Mouse (Mus musculus): Measurements from ENCODE around the gene Ncstn.

The Ncstn gene

GRCm38 (mm10) chr1:172027010-172027808 lies 55.4 kb downstream of the Ncstn start:
- DNase-seq (ENCODE audit: low spot score), result peak; percentile 96

GRCm38 (mm10) chr1:172026201-172026901 lies 56.2 kb downstream of the Ncstn start:
- peak; percentile 59 for DNase-seq (ENCODE audit: low spot score)

DNA sequence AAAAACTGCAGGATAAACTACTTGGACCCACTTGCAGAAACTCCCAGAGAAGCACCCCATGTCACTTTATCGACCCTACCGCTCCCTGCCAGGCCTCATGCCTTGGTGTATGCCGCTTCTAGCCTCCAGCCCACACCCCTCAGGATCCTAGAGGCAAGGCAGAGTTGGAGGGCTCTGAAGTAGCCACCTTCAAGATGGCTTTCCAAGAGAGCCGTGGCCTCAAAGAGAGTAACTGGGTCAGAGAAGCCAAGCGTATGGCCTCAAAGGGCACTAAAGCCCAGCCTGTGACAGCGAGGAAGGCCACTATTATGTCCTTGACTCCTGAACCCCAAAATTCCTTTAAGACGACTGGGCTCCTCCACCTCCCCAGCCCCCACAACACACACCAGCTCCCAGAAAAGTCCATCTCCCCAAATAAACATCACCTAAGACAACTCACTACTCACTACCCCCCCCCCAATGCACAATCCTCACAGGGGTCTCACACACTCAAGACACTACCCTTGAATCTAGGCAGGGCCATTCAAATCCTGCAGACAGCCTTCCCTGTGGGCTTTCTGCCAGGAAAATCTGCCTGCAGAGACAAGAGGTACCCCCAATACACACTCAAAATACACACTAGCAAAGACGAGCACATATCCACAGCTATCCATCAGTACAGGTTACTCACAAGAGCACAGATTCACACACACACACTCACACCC lies 57.2 kb downstream of the Ncstn start:
- no peak for DNase-seq (ENCODE audit: low spot score)

DNA sequence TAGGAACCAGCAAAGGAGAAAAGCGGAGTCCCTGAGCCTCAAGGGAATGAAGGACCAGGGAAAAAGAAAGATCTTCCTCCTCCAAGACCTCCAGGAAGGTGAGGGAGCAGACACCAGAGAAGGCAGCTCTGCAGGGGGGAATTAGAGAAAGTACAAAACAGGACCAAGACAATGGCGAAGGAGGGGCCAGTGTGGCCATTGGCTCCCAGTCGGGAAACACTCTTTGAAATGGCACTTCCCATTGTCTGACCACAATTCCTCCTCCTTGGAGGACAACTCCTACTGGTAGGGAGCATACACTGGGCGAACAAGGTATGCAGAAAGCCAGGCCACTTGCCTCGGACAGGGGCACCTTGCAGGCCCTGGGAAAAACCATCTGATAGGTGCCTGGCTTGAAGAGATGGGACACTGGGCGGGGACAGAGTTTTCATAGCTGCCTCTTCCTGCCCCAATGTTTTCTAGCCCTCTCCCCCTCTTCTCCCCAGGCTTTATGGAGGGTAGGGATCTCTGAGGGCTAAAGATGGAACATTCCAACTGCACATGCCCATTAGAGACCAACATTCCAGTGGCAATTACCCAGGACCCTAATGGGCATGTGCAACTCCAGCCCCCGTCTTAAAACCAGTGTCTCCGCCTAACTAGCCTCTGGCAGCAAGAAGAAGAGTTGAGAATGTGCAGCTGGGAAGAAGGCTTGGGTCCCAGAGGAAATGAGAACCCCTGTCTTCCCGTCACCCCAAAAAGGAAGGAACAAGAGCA lies 58.3 kb downstream of the Ncstn start:
- no peak for DNase-seq (ENCODE audit: low spot score)

- DNase-seq (ENCODE audit: low spot score), result no peak
Observed at GRCm38 (mm10) chr1:172019863-172020521, 62.6 kb downstream of the Ncstn start.

DNA sequence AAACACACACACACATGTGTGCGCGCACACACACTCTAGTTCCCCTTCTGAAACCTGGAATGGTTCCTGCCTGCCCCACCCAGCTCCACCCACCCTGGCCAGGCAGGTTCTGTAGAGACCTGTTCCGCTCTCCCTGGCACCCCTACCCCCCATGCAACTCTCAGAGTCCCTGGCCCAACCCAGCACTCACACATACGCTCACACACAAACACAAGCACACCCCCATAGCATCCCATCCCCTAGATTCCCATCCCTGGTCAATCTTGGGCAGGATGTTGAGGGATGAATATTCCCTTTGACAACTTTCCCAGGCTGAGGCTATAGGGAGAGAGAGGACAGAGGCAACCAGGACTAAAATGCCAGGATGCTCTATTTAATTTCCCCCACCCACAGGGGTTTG lies 63.3 kb downstream of the Ncstn start:
- peak; percentile 62 for DNase-seq (ENCODE audit: low spot score)

GRCm38 (mm10) chr1:172018336-172019311 lies 64.0 kb downstream of the Ncstn start:
- no peak for DNase-seq (ENCODE audit: low spot score)

DNA sequence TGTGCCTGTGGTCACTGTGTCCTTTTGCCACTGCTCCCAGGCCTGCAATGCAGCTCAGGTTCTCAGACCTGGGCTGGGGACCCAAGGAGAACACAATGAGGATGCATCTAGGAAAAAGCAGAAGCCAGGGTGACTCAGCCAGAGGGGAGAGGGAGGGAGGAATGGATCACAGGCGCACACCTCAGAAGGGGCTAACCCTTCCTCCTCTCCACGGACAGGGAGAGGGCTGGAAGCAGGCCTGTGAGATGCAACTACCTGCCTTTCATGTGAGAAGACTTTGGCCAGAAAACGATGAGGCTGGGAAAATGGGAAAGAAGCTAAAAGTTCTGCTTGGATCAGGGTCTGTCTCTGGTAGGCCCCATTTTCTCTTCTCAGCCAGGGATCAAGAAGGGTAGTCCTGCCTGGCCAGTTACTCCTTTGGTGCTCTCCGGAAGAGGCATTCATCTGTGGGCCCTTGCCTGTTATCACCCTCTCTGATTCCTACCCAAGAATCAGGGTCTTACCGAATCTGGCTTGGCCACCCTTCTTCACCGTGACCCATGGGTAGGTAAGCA lies 65.0 kb downstream of the Ncstn start:
- DNase-seq (ENCODE audit: low spot score), result no peak

- no peak for DNase-seq (ENCODE audit: low spot score)
Observed at GRCm38 (mm10) chr1:172016660-172017516, 65.7 kb downstream of the Ncstn start.

DNA sequence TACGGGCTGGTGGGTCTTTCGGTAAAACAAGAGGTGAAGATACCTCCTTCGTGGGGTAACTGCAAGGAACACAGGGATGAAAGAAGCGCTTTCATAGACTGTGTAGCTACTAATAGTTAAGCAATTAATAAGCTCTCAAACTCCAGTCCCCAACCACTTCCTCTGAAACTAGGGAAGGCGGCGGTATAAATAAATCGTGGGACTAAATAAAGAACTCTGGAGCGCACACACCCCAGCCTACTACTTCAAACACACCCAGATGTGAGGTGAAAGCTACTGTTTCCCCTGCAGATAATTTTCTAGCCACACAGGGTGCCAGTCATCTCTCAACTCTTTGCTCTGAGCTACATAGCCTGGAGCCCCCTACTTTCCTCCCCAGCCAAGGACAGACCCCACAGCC lies 66.6 kb downstream of the Ncstn start:
- no peak for DNase-seq (ENCODE audit: low spot score)

Measured in MN1 (cell line).